Mouse (Mus musculus): ENCODE measurements around the gene 4930438A08Rik.
"Not testable (repeated sequence)": the region's sequence is repeated elsewhere in the genome, so short reads cannot be mapped to it uniquely, and the experiment has no call there.

- TF ChIP-seq CTCF (IDR thresholded peaks at IDR 0.05; ENCODE audit: extremely low read depth, insufficient read depth, insufficient read length, insufficient replicate concordance); POLR2A (IDR thresholded peaks at IDR 0.05; ENCODE audit: low read depth, low read length): not testable (repeated sequence)
Observed at GRCm38 (mm10) chr11:58224872-58225271, 49.7 kb upstream of the 4930438A08Rik start.
